Mouse (Mus musculus) kidney, postnatal 0 days (tissue): Measurements from ENCODE around the gene Igfbp5. TPM values are rescaled to one million over a fixed set of nuclear protein-coding genes. Genes with fewer than 3 reads are reported as not detected.
A peak's percentile ranks its signal among the peaks of the same experiment; 100 is the strongest.

Experiments used
- ATAC-seq: fragments of 200-750 bp; cut with Nextera tagmentation; replicated peaks from 2 replicates; pipeline ENCODE4 v1.8.0; 2017; ENCODE audit warnings: low read depth, moderate number of reproducible peaks, moderate TSS enrichment, moderate library complexity; ENCODE audit not compliant: low FRiP score
- DNase-seq: peaks from one replicate; pipeline ENCODE4 v3.0.0-alpha.2; 2016; ENCODE audit warnings: low spot score
- H3K27ac ChIP-seq: fragments of 300-500 bp; sonication (generic); 2 replicates; pipeline ENCODE4 v1.5.1; 2014; ENCODE audit warnings: mild to moderate bottlenecking
- H3K27me3 ChIP-seq: fragments of 300-500 bp; sonication (generic); 2 replicates; pipeline ENCODE4 v1.6.1; 2014; ENCODE audit warnings: low read length, mixed read lengths; ENCODE audit not compliant: insufficient read depth
- H3K36me3 ChIP-seq: fragments of 300-500 bp; sonication (generic); 2 replicates; pipeline ENCODE4 v1.6.1; 2014; ENCODE audit warnings: low read length, mixed read lengths; ENCODE audit not compliant: insufficient read depth
- H3K4me1 ChIP-seq: fragments of 300-500 bp; sonication (generic); replicated peaks from 2 replicates; pipeline ENCODE4 v1.6.1; 2014; ENCODE audit warnings: antibody characterized with exemption, low read length, mixed read lengths; ENCODE audit not compliant: insufficient read depth
- H3K4me2 ChIP-seq: fragments of 300-500 bp; sonication (generic); 2 replicates; pipeline ENCODE4 v1.6.1; 2014; ENCODE audit warnings: mild to moderate bottlenecking, low read length, moderate library complexity, mixed read lengths
- H3K4me3 ChIP-seq: fragments of 300-500 bp; sonication (generic); replicated peaks from 2 replicates; pipeline ENCODE4 v1.5.1; 2014; ENCODE audit warnings: low read depth, low read length
- H3K9ac ChIP-seq: fragments of 300-500 bp; sonication (generic); 2 replicates; pipeline ENCODE4 v1.6.1; 2014; ENCODE audit warnings: low read depth, low read length
- H3K9me3 ChIP-seq: fragments of 300-500 bp; sonication (generic); replicated peaks from 2 replicates; pipeline ENCODE4 v1.6.1; 2016; ENCODE audit warnings: low read length, inconsistent platforms, mixed read lengths
- CTCF ChIP-seq: IDR thresholded peaks from 2 replicates; pipeline ENCODE4 v1.5.1; 2016; ENCODE audit warnings: antibody characterized with exemption, low read depth, mild to moderate bottlenecking, moderate library complexity
- WGBS: fragments of 180-500 bp; shearing (Covaris S2); extraction: QIAGEN DNeasy Blood & Tissue Kit; methylation state at CpG from one replicate; pipeline ENCODE4 v1.1.7; 2014; 5-methylcytosine and 5-hydroxymethylcytosine counted together
- polyA plus RNA-seq: library from polyadenylated mRNA; unstranded; fragments of >200 nt; fragmentation: Nextera tagmentation; extraction: Ambion mirVana; gene quantifications from 2 replicates; pipeline ENCODE4 v1.2.1, GENCODE M21; 2015

Igfbp5 gene
- polyA plus RNA-seq, 1 experiment from 2014 or later, result 87.7 TPM

- Histone ChIP-seq H3K4me3 (no peak overlapping the region), H3K9ac (no peak overlapping the region), H3K4me2 (peak overlapping the region; percentile 94), H3K27me3 (no peaks in the 10 kb centered on the region), H3K36me3 (no peaks in the 10 kb centered on the region), H3K27ac (no peak overlapping the region), H3K9me3 (no peaks in the 10 kb centered on the region), H3K4me1 (peaks cover 23% of the 10 kb centered on the region)
- 34% methylated on average over 7 of the region's 7 CpGs for WGBS
- ATAC-seq, result no peak
- DNase-seq, result no peak
- TF ChIP-seq CTCF, result no peak
Measured at GRCm38 (mm10) chr1:72826931-72827330, 47.8 kb downstream of the Igfbp5 start.

- Histone ChIP-seq H3K4me1 (peaks cover 23% of the 10 kb centered on the region), H3K4me2 (peak overlapping the region; percentile 94), H3K4me3 (0 out of 2 replicates have a peak overlapping the region, but pooled peaks have one; percentile 1), H3K9ac (no peak overlapping the region), H3K36me3 (no peaks in the 10 kb centered on the region), H3K27ac (no peak overlapping the region), H3K9me3 (no peaks in the 10 kb centered on the region), H3K27me3 (no peaks in the 10 kb centered on the region)
- 16% methylated on average over 6 of the region's 6 CpGs for WGBS
- no peak for TF ChIP-seq CTCF
- ATAC-seq, result no peak
- no peak for DNase-seq
Measured at GRCm38 (mm10) chr1:72826446-72826845, 48.2 kb downstream of the Igfbp5 start.

- H3K9ac ChIP-seq, result no peak overlapping the region
- 0 out of 2 replicates have a peak overlapping the region, but pooled peaks have one; percentile 1 for H3K4me3 ChIP-seq
- peaks cover 23% of the 10 kb centered on the region for H3K4me1 ChIP-seq
- no peaks in the 10 kb centered on the region for H3K36me3 ChIP-seq
- no peak for ATAC-seq
- DNase-seq, result no peak
- no peak for TF ChIP-seq CTCF
- H3K27ac ChIP-seq, result no peak overlapping the region
- H3K4me2 ChIP-seq, result peak overlapping the region; percentile 94
- 38% methylated on average over 4 of the region's 4 CpGs for WGBS
- H3K9me3 ChIP-seq, result no peaks in the 10 kb centered on the region
- no peaks in the 10 kb centered on the region for H3K27me3 ChIP-seq
Measured at GRCm38 (mm10) chr1:72825921-72826320, 48.8 kb downstream of the Igfbp5 start.

- Histone ChIP-seq H3K9ac (peak overlapping the region; percentile 64), H3K9me3 (no peaks in the 10 kb centered on the region), H3K4me1 (peaks cover 23% of the 10 kb centered on the region), H3K36me3 (no peaks in the 10 kb centered on the region), H3K27ac (no peak overlapping the region), H3K27me3 (no peaks in the 10 kb centered on the region), H3K4me3 (peak overlapping the region; percentile 46), H3K4me2 (peak overlapping the region; percentile 94)
- peak; percentile 22; the same call in 1 of the 2 replicates for ATAC-seq
- 2% methylated on average over 20 of the region's 20 CpGs for WGBS
- no peak for TF ChIP-seq CTCF
- peak; percentile 66 for DNase-seq
Measured at GRCm38 (mm10) chr1:72825286-72825685, 49.4 kb downstream of the Igfbp5 start.

- Histone ChIP-seq H3K27me3 (no peaks in the 10 kb centered on the region), H3K9ac (peak overlapping the region; percentile 64), H3K4me1 (peaks cover 23% of the 10 kb centered on the region), H3K4me2 (peak overlapping the region; percentile 94), H3K27ac (no peak overlapping the region), H3K36me3 (no peaks in the 10 kb centered on the region), H3K9me3 (no peaks in the 10 kb centered on the region), H3K4me3 (peak overlapping the region; percentile 46)
- ATAC-seq (peak; percentile 26; the same call in 1 of the 2 replicates), DNase-seq (no peak)
- under 1% methylated on average over 37 of the region's 37 CpGs for WGBS
- TF ChIP-seq CTCF, result no peak
Measured at GRCm38 (mm10) chr1:72824707-72825101, 50.0 kb downstream of the Igfbp5 start.

DNA sequence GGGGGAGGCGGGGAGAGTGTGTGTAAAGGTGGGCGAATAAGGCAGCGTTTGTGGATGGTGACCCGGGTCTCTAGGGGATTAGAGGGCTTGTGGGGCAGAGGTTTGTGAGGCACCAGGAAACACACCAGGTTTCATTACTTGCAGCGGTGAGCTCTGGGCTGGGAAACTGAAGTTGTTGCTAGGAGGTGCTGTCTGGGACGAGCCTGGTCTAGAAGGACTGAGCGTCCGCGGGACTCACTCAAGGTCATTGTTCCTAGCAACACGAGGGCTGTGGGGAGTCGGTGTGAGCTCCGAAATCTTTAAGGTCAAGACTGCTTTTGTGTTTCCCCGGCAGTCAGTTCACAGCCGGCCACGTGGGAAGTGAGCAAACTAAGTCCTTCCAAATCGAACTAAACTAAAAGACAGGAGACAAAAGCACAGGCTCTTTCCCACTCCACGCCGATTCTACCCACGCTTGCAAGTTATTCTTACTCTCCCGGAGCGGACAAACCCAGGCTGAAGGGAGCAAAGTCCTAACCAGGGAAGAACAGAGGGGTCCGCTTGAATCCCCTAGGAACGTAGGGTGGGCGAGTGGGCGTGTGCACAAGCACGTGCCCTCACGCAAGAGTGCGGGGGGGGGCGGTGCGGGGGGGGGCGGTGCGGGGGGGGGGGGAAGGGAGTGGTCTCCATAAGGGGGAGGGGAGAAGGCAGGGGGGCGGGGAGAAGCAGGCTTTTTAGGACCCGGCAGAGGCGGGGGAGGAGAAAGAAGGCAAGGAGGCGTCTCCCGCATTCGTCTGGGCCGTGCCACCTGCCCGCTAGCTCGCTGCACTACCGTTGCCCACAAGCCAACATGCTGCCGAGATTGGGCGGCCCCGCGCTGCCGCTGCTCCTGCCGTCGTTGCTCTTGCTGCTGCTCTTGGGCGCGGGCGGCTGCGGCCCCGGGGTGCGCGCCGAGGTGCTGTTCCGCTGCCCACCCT, 50.7 kb downstream of the Igfbp5 start, which contains the start of gene Igfbp2:
Igfbp2 (plus strand) TSS at position 753 of the 956 bp plus-strand sequence.
- H3K4me3 ChIP-seq, result peak within 1 kb of the TSS; percentile 46
- H3K4me1 ChIP-seq, result peaks cover 23% of the 10 kb centered on the region
- WGBS, result 2% methylated on average over 43 of the region's 58 CpGs
- no peak within 1 kb of the TSS for H3K27ac ChIP-seq
- ATAC-seq, result peak; percentile 69
- peak within 1 kb of the TSS; percentile 94 for H3K4me2 ChIP-seq
- DNase-seq, result peak; percentile 70
- no peaks in the 10 kb centered on the region for H3K27me3 ChIP-seq
- H3K9ac ChIP-seq, result peak within 1 kb of the TSS; percentile 64
- H3K9me3 ChIP-seq, result no peaks in the 10 kb centered on the region
- no peak for TF ChIP-seq CTCF
- H3K36me3 ChIP-seq, result no peaks in the 10 kb centered on the region
